Mouse (Mus musculus): ENCODE measurements around the gene Gm16867. TPM values are rescaled to one million over a fixed set of nuclear protein-coding genes. Genes with fewer than 3 reads are reported as not detected.
"Not testable (repeated sequence)": the region's sequence is repeated elsewhere in the genome, so short reads cannot be mapped to it uniquely, and the experiment has no call there.

The Gm16867 gene
- total and polyA plus RNA-seq, 3 experiments: not detected

- DNase-seq (ENCODE audit: extremely low read depth); in situ Hi-C loops (cut with MboI; ENCODE audit: low pct_ligation_motif_present, low pct_unique_long_range_greater_than_20kb, low sequenced_read_pairs); H3K4me2 ChIP-seq (ENCODE audit: insufficient read depth, low read depth, poor library complexity, severe bottlenecking); dilution Hi-C loops (cut with MboI; ENCODE audit: extremely low pct_ligation_motif_present, extremely low pct_unique_long_range_greater_than_20kb, low sequenced_read_pairs); H3K36me3 ChIP-seq (replicated peaks in 1 of 2; ENCODE audit: control insufficient read depth in 1 of 2, insufficient read depth in 1 of 2, low read length in 1 of 2); H3K9me3 ChIP-seq (replicated peaks; ENCODE audit: low read length); H3K9ac ChIP-seq (ENCODE audit: insufficient read depth, low read depth); H3K79me2 ChIP-seq (replicated peaks; ENCODE audit: control insufficient read depth, extremely low read depth, insufficient read depth, poor library complexity, severe bottlenecking); H3K27me3 ChIP-seq (replicated peaks); H3K27ac ChIP-seq (ENCODE audit: insufficient read depth, low read depth); H3K4me1 ChIP-seq (ENCODE audit: control insufficient read depth in 1 of 2, insufficient read depth in 2 of 2); H3K4me3 ChIP-seq (replicated peaks in 1 of 3; ENCODE audit: low read depth in 2 of 3, low read length in 2 of 3, poor library complexity in 1 of 3): not testable (repeated sequence)
Observed at GRCm38 (mm10) chr14:69536539-69536938, 33.4 kb upstream of the Gm16867 start.

GRCm38 (mm10) chr14:69526202-69526601 lies 23.0 kb upstream of the Gm16867 start:
- H3K9ac ChIP-seq (ENCODE audit: insufficient read depth, low read depth); H3K4me2 ChIP-seq (ENCODE audit: insufficient read depth, low read depth, poor library complexity, severe bottlenecking); DNase-seq (ENCODE audit: extremely low read depth); H3K27me3 ChIP-seq (replicated peaks); H3K27ac ChIP-seq (ENCODE audit: insufficient read depth, low read depth); H3K4me1 ChIP-seq (ENCODE audit: control insufficient read depth in 1 of 2, insufficient read depth in 2 of 2); H3K4me3 ChIP-seq (replicated peaks in 1 of 3; ENCODE audit: low read depth in 2 of 3, low read length in 2 of 3, poor library complexity in 1 of 3); H3K36me3 ChIP-seq (replicated peaks in 1 of 2; ENCODE audit: control insufficient read depth in 1 of 2, insufficient read depth in 1 of 2, low read length in 1 of 2); H3K79me2 ChIP-seq (replicated peaks; ENCODE audit: control insufficient read depth, extremely low read depth, insufficient read depth, poor library complexity, severe bottlenecking); dilution Hi-C loops (cut with MboI; ENCODE audit: extremely low pct_ligation_motif_present, extremely low pct_unique_long_range_greater_than_20kb, low sequenced_read_pairs); in situ Hi-C loops (cut with MboI; ENCODE audit: low pct_ligation_motif_present, low pct_unique_long_range_greater_than_20kb, low sequenced_read_pairs); H3K9me3 ChIP-seq (replicated peaks; ENCODE audit: low read length): not testable (repeated sequence)

- H3K27me3 ChIP-seq (replicated peaks); in situ Hi-C loops (cut with MboI; ENCODE audit: low pct_ligation_motif_present, low pct_unique_long_range_greater_than_20kb, low sequenced_read_pairs); H3K79me2 ChIP-seq (replicated peaks; ENCODE audit: control insufficient read depth, extremely low read depth, insufficient read depth, poor library complexity, severe bottlenecking); H3K36me3 ChIP-seq (replicated peaks in 1 of 2; ENCODE audit: control insufficient read depth in 1 of 2, insufficient read depth in 1 of 2, low read length in 1 of 2); H3K9ac ChIP-seq (ENCODE audit: insufficient read depth, low read depth); H3K4me1 ChIP-seq (ENCODE audit: control insufficient read depth in 1 of 2, insufficient read depth in 2 of 2); dilution Hi-C loops (cut with MboI; ENCODE audit: extremely low pct_ligation_motif_present, extremely low pct_unique_long_range_greater_than_20kb, low sequenced_read_pairs); H3K4me2 ChIP-seq (ENCODE audit: insufficient read depth, low read depth, poor library complexity, severe bottlenecking); DNase-seq (ENCODE audit: extremely low read depth); H3K27ac ChIP-seq (ENCODE audit: insufficient read depth, low read depth); H3K9me3 ChIP-seq (replicated peaks; ENCODE audit: low read length); H3K4me3 ChIP-seq (replicated peaks in 1 of 3; ENCODE audit: low read depth in 2 of 3, low read length in 2 of 3, poor library complexity in 1 of 3): not testable (repeated sequence)
Observed at GRCm38 (mm10) chr14:69523001-69523400, 19.8 kb upstream of the Gm16867 start.

DNA sequence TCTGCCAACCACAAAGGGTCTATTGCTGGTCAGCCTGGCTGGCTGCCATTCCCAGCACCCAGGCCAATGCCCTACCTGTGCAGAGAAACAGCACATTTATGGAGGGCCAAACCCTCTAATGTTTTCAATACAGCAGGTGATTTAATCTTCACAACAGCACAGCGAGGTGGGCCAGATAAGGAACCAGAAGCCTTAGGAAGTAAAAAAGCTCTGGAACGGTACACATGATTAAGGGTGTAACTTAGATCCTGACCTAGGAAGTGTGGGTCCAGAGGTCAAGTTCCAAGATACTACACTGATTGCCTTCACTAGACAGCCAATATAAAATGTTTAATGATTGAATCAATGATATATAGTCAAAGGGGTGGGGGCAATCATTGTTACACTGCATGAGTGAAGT lies 17.6 kb upstream of the Gm16867 start:
- in situ Hi-C loops (cut with MboI; ENCODE audit: low pct_ligation_motif_present, low pct_unique_long_range_greater_than_20kb, low sequenced_read_pairs); H3K36me3 ChIP-seq (replicated peaks in 1 of 2; ENCODE audit: control insufficient read depth in 1 of 2, insufficient read depth in 1 of 2, low read length in 1 of 2); DNase-seq (ENCODE audit: extremely low read depth); H3K9me3 ChIP-seq (replicated peaks; ENCODE audit: low read length); dilution Hi-C loops (cut with MboI; ENCODE audit: extremely low pct_ligation_motif_present, extremely low pct_unique_long_range_greater_than_20kb, low sequenced_read_pairs); H3K4me3 ChIP-seq (replicated peaks in 1 of 3; ENCODE audit: low read depth in 2 of 3, low read length in 2 of 3, poor library complexity in 1 of 3); H3K79me2 ChIP-seq (replicated peaks; ENCODE audit: control insufficient read depth, extremely low read depth, insufficient read depth, poor library complexity, severe bottlenecking); H3K4me2 ChIP-seq (ENCODE audit: insufficient read depth, low read depth, poor library complexity, severe bottlenecking); H3K4me1 ChIP-seq (ENCODE audit: control insufficient read depth in 1 of 2, insufficient read depth in 2 of 2); H3K9ac ChIP-seq (ENCODE audit: insufficient read depth, low read depth); H3K27ac ChIP-seq (ENCODE audit: insufficient read depth, low read depth); H3K27me3 ChIP-seq (replicated peaks): not testable (repeated sequence)

DNA sequence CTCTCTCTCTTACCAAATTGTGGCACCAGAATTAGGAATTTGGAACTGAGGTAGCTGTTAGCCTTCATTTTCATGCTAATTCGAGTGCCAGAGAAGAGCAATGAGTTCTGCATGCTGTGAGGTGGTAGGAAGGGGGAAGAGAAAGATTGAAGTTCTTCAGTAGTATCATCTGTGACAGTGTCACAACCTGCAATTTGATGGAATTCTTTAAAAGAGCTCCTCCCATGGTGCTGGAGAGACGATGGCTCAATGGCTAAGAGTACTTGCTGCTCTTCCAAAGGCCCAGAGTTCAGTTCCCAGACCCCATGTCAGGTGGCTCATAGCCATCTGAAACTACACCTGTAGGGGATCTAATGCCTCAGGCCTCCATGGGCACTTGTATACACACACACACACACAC lies 9.3 kb upstream of the Gm16867 start, which contains the start of gene Gm27179:
Gene Gm27179, minus strand, starts transcription at position 101 of the 400 bp plus-strand sequence.
- DNase-seq (ENCODE audit: extremely low read depth); dilution Hi-C loops (cut with MboI; ENCODE audit: extremely low pct_ligation_motif_present, extremely low pct_unique_long_range_greater_than_20kb, low sequenced_read_pairs); H3K27ac ChIP-seq (ENCODE audit: insufficient read depth, low read depth); H3K79me2 ChIP-seq (replicated peaks; ENCODE audit: control insufficient read depth, extremely low read depth, insufficient read depth, poor library complexity, severe bottlenecking); H3K4me2 ChIP-seq (ENCODE audit: insufficient read depth, low read depth, poor library complexity, severe bottlenecking); H3K36me3 ChIP-seq (replicated peaks in 1 of 2; ENCODE audit: control insufficient read depth in 1 of 2, insufficient read depth in 1 of 2, low read length in 1 of 2); in situ Hi-C loops (cut with MboI; ENCODE audit: low pct_ligation_motif_present, low pct_unique_long_range_greater_than_20kb, low sequenced_read_pairs); H3K9ac ChIP-seq (ENCODE audit: insufficient read depth, low read depth); H3K4me1 ChIP-seq (ENCODE audit: control insufficient read depth in 1 of 2, insufficient read depth in 2 of 2); H3K4me3 ChIP-seq (replicated peaks in 1 of 3; ENCODE audit: low read depth in 2 of 3, low read length in 2 of 3, poor library complexity in 1 of 3); H3K27me3 ChIP-seq (replicated peaks); H3K9me3 ChIP-seq (replicated peaks; ENCODE audit: low read length): not testable (repeated sequence)

GRCm38 (mm10) chr14:69507000-69507399 lies 3.8 kb upstream of the Gm16867 start:
- H3K36me3 ChIP-seq (replicated peaks in 1 of 2; ENCODE audit: control insufficient read depth in 1 of 2, insufficient read depth in 1 of 2, low read length in 1 of 2); dilution Hi-C loops (cut with MboI; ENCODE audit: extremely low pct_ligation_motif_present, extremely low pct_unique_long_range_greater_than_20kb, low sequenced_read_pairs); H3K79me2 ChIP-seq (replicated peaks; ENCODE audit: control insufficient read depth, extremely low read depth, insufficient read depth, poor library complexity, severe bottlenecking); H3K27ac ChIP-seq (ENCODE audit: insufficient read depth, low read depth); H3K4me3 ChIP-seq (replicated peaks in 1 of 3; ENCODE audit: low read depth in 2 of 3, low read length in 2 of 3, poor library complexity in 1 of 3); DNase-seq (ENCODE audit: extremely low read depth); H3K4me2 ChIP-seq (ENCODE audit: insufficient read depth, low read depth, poor library complexity, severe bottlenecking); H3K4me1 ChIP-seq (ENCODE audit: control insufficient read depth in 1 of 2, insufficient read depth in 2 of 2); H3K9me3 ChIP-seq (replicated peaks; ENCODE audit: low read length); H3K27me3 ChIP-seq (replicated peaks); H3K9ac ChIP-seq (ENCODE audit: insufficient read depth, low read depth); in situ Hi-C loops (cut with MboI; ENCODE audit: low pct_ligation_motif_present, low pct_unique_long_range_greater_than_20kb, low sequenced_read_pairs): not testable (repeated sequence)
